Mouse (Mus musculus): ENCODE results near the gene Methig1.
"Not testable (repeated sequence)": the region's sequence is repeated elsewhere in the genome, so short reads cannot be mapped to it uniquely, and the experiment has no call there.

Methig1 gene

DNA sequence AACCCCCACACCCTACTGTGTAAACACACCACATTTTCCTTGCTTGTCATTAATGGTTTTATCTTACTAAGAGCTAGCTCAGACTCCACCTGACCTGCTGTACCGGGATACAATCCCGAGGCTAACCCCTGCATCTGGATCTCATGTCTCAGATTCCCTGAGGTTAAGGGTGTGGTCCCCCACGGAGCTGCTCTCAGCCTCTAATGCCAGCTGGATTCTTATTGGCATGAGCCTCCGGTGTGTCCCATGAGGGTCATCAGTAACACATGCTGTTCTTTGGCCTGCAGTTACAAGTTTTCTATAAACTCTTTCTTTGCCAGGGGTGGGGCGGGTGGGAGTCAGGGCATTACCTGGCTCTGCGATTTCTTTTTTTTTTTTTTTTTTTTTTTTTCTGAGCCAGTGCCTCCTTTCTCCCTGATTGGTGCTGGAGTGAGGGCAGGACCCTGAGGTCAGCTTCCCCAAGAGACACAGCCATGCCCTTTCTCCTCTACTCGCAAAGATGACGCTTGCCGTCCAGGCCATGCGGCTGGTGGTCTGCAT, at the start of gene Methig1, which contains the start of gene Mettl7a2:
Gene Methig1, plus strand, starts transcription at position 439 of the 540 bp plus-strand sequence.
Gene Mettl7a2, plus strand, starts transcription at position 490 of the 540 bp plus-strand sequence.
- in situ Hi-C loops (cut with MboI), result no loop called here

DNA sequence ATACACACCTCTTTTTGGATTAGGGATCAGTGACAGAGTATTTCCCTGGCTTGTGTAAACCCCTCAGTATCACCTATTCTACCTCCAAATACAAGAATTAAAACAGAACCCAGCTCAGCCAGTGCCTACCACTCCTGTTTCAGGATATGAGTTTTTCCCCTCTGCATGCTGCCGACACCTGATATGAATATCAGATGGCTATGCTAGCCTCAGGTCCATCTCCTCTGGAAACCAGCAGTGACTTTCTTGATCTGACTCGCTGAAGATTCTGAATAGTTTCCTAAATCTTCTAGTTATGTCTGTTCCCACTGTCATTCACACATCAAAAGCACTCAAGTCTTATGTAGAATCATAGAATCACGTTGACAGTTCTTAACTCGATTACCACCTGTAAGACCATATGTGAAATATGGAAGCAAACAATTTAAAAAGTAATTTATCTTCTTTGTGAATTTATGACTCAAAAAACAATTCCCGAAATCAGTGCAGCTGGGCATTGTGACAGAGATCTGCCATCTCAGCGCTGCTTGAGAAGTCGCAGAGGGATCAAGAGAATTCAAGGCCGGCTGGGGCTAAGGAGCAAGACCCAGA, 49.4 kb upstream of the Methig1 start:
- in situ Hi-C loops (cut with MboI), result no loop called here

DNA sequence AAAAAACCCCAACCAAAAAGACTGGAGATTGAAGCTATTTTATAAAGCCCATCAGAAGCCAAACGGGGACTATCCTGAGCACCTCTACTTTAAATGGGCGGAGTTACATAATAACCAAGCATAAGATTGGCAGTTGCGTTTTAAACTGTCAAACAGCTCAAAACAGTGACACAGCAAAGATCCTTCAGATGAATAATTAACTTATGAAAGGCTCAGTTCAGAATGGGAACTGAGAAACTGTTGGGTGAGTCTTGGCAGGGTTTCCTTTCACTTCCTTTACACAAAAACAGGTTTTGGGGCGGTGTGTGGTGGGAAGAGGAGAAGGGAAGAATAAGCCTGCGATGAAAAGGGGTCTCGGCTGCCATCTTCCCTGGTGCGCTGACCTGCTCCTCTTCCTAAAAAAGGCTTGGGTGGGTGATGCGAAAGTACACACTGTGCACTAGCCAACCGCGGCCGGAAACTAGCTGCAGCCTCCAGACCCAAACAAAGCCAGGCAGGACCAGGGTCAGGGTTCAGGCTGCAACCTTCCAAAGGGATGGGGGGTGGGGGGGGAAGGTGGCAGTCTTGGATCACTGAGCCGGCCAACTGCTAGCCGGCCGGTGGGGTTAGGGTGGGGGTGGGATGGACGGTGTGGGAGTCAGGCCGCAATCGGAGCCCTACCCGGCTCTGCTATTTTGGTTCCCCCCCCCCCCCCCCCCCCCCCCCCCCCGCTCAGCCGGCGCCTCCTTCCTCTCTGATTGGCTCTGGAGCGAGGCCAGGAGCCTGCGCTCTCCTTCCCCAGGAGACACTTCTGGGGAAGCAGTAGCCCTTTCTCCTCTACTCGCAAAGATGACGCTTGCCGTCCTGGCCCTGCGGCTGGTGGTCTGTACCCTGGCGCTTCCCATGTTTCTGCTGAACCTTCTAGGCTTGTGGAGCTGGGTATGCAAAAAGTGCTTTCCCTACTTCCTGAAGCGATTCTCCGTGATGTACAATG, 48.6 kb upstream of the Methig1 start, which contains the start of gene Mettl7a1:
Gene Mettl7a1, plus strand, starts transcription at position 122 of the 973 bp plus-strand sequence.
- in situ Hi-C loops (cut with MboI), result no loop called here

DNA sequence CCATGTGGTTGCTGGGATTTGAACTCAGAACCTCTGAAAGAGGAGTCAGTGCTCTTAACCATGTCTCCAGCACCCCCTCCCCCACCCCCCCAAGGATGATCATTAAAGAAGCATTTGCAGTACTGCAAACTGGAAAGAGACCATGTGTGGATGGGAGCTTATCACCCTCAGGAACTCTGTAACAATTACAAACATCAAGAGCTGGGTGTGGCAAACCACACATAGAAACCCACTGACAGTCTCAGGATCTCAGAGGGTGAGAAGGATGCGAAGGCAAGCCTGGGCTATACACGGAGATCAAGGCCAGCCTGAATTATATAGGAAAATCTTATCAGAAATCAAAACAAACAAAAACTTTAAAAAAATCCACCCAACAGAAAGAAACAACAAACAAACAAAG, 46.7 kb upstream of the Methig1 start:
- in situ Hi-C loops (cut with MboI), result no loop called here

DNA sequence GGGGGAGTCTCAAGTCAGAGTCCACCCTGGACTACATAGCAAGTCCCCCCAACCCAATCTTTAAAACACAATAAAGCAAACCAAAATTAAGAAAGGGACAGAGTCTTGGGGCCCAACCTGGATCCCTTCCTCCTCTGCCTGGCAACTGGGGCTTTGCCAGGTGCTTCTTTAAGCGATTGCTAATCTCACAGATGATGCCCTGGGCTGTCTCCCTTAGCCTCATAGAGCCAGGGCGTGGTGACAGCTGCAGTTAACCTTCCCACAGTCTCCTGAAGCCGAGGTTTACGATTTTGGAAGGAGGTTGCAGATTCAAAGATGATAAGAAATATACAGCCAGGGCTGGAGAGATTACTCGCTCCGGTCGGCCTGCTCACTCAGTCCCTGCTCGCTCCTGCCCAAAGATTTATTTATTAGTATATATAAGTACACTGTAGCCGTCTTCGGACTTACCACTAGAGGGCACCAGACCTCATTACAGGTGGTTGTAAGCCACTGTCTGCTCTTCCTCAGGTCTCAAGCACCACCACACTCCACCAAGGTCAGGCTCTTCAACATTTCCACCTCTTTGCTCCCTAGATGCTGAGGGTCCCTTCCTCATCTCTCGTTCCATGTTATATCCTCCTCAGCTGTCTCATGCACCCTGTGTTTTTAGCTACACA, 45.4 kb upstream of the Methig1 start:
- in situ Hi-C loops (cut with MboI), result not testable (repeated sequence)

DNA sequence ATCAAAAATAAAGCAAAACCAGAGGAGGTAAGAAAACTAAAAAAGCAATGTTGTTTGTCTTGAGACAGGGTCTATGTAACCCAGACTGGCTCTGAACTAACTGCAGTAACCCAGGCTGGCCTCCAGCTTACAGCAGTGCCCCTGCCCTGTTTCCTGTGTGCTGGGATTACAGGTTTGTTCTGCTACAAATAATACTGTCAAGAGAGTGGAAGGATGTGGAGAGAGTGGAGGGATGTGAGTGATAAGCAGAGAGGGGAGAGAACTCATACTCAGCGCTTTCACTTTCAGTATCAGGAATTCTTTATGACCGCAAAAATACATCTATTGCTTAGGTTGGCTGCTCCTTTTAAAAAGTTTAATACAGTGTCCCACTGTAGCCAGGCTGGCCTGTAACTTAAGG, 40.6 kb upstream of the Methig1 start:
- in situ Hi-C loops (cut with MboI), result no loop called here

DNA sequence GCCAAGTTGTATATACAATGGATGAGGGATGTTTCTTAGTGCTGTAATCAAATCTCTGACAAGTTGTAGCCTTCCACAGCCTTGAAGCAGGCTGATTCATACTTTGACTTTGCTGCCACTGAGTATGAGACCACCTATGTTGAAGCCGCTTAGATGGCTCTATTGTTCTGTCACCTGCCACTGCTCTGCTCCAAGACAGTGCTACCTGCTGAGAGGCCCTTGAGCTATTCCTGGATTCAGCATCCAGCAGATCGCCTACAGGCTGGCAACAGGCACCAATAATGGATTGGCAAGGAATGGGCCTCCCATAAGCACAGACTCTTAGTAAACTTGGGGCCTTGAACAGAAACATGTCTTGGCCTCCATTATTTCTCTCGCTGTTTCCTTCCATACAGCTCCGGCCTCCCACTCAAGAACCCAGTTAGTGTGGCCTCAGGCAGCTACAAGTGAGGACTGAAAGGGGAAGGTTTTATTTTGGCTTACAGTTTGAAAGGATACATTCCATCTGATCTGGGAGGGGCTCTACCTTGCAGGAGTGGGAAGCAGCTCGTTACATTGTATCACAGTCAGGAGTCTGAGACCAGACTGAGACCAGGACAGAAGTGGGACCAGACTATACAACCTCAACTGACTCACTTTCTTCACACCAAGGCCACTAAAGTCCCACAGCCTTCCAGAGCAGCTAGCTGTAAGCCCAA, 38.4 kb upstream of the Methig1 start:
- in situ Hi-C loops (cut with MboI), result no loop called here

DNA sequence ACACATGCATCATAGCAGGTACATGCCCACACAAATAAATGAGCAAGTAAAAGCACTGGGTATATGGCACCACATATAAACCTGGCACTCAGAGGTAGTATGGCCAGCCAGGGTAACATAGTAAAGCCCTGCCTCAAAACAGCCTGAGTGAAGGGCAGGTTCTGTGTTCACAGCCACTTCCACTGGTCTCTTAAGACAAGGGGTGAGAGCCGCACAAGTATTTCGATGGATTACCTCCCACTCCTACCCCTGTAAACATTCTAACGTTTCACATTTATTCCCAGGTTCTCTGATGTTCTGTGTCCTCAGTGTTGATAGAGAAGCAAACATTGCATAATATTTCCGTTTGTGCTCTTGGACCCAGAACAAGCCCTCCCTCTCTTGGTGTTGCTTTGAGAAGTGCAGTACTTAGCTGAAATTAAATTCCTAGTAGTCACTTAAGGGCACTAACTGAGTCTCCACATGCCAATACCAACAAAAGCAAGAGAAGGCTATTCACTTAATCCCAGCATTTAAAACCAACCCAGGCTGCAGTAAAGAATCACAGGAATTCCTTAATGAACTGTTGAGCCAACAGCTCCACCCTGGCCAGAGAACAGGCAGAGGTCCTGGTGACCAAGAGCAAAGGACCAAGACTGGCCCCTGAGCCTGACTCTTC, 34.8 kb upstream of the Methig1 start:
- in situ Hi-C loops (cut with MboI), result not testable (repeated sequence)

DNA sequence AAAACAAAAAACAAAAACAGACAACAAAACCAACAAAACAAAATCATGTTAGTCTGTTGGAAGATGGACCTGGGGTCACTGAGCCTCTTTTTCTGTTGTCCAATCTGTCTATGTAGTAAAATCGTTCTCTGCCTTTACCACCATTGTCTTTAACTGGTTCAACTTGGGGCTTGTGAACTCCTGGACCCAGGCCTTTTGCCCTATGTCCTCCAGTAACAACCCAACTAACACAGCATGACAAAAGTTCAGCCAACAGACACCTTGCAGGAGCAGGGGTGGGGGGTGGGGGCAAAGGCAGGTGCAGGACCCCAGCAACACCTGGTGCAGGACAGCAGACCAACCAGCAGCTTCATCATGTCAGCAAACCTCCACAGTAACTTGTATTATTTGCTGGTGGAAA, 33.1 kb upstream of the Methig1 start:
- in situ Hi-C loops (cut with MboI), result no loop called here

DNA sequence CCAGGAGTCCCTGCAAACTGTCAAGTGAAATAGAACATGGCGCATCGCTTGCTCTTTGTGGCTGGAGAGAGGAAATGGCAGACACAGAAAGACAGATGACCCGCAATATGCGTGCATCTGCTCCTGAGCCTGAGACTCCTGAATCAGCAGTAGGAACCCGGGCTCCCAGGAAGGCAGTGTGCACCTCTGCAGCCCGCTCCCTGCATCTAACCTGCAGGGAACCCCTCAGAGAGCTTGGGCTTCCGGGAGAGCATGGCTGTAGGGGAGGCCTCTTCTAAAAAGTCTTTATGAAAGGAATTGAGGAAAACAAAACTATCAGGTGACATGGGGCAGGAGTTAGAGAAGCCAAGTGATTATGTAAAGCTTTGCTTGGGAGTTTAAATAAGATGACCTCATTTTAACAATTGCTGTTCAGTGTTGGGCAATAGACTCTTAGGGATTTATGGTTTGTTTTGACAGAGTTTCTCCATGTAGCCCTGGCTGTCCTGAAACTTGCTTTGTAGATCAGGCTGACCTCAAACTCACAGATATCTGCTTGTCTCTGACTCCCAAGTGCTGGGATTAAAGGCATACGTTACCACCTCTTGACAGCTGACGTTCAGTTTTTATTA, 32.5 kb upstream of the Methig1 start:
- in situ Hi-C loops (cut with MboI), result no loop called here

DNA sequence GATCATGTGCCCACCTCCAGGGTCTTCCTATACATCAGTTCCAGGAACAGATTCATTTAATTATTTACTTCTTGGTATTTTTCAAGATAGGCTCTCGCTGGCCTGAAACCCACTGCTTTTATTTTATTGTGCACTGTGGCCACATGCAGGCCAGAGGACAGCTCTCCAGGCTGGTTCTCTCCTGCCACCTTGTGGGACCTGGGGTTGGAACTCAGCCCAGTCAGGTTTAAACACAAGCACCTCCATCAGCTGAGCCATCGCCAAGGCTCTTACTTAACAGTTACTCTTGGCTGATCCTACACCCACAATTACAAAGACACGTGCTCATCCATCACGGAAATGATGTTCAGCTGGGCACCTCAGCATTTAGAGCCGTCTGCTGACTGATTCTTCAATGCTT, 31.8 kb upstream of the Methig1 start:
- in situ Hi-C loops (cut with MboI), result no loop called here

DNA sequence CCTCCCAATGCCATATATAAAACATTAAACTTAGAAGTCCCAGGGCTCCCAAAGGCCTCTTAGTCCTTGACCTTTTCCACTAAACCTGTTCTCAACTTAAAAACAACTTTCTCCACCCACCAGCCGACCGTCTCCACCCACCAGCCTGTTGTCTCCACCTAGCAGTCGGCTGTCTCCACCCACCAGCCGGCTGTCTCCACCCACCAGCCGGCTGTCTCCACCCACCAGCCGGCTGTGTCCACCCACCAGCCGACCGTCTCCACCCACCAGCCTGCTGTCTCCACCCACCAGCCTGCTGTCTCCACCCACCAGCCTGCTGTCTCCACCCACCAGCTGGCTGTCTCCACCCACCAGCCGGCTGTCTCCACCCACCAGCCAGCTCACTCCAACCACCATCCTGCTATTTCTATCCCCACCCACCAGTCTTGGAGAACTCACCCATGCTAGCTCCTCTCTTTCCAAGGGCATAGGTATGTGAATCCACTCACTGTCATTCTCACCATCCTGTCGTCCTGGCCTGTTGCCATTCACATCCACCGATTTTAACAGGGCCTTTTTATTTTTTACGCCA, 28.8 kb upstream of the Methig1 start:
- in situ Hi-C loops (cut with MboI), result no loop called here

DNA sequence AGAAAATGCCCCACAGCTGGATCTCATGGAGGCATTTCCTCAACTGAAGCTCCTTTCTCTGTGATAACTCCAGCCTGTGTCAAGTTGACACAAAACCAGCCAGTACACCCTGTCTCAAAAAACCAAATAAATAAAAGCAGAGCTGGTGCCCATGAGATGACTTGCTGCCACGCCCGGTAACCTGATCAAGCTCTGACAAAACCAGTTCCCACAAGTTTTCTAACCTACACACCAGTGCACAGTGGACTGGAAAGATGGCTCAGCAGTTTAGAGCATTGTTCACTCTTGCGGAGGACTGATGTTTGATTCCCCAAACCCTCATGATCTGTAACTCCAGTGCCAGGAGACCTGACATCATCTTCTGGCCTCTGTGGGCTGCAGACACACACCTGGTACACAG, 27.7 kb upstream of the Methig1 start:
- in situ Hi-C loops (cut with MboI), result no loop called here

DNA sequence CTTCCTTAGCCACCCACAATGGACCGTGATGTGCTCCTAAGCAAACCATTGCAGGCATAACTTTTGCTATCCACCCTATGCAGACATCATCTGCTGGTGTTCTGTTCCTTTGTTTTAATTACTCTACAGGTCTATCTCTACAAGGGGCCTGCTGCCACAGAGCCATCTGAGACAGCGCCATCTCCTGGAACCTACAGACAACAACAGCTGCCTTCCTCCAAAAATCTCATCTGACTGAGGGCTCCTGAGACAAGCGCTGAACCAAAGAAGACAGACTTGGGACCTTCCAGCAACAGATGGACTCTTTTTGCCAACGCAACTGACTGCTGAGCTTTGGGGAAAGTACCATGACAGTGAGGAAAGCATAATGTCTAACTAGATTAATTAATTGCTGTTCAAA, 24.9 kb upstream of the Methig1 start:
- in situ Hi-C loops (cut with MboI), result not testable (repeated sequence)

DNA sequence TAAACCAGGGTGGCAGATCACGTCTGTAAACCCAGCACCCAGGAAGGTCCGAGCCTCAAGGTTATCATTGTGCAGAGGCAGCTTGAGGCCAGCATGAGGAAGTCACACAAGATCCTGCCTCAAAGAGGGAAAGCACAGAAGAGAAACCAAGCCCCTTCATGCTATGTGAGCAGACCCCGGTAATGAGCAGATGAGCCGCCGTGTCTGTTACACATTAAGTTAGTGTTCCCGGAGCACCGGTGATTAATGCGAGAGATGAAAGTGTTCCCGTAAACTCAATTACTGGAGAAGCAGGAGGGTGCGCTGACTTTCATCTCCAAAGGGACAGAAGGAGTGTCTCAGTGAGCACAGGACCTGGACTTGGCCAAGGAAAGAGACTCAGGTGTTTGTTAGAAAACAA, 23.6 kb upstream of the Methig1 start:
- in situ Hi-C loops (cut with MboI), result not testable (repeated sequence)

DNA sequence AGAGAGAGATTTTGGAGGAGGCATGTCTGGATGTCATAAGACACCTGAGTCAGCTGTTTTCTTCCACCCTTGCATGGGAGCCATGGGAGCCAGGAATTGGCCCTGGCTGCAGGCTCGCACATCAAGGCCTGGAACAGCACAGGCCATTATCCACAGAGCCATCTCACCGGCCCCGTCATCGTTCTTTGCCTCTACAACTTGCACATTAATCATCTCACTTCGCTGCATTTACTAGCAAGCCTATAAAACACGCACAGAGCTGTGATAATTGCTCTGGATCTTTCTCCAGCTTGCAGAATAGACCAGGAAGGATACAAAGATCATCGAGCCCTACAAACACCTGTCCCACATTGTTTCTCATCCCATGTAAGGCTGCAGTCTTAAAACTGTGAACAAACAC, 22.2 kb upstream of the Methig1 start:
- in situ Hi-C loops (cut with MboI), result no loop called here

DNA sequence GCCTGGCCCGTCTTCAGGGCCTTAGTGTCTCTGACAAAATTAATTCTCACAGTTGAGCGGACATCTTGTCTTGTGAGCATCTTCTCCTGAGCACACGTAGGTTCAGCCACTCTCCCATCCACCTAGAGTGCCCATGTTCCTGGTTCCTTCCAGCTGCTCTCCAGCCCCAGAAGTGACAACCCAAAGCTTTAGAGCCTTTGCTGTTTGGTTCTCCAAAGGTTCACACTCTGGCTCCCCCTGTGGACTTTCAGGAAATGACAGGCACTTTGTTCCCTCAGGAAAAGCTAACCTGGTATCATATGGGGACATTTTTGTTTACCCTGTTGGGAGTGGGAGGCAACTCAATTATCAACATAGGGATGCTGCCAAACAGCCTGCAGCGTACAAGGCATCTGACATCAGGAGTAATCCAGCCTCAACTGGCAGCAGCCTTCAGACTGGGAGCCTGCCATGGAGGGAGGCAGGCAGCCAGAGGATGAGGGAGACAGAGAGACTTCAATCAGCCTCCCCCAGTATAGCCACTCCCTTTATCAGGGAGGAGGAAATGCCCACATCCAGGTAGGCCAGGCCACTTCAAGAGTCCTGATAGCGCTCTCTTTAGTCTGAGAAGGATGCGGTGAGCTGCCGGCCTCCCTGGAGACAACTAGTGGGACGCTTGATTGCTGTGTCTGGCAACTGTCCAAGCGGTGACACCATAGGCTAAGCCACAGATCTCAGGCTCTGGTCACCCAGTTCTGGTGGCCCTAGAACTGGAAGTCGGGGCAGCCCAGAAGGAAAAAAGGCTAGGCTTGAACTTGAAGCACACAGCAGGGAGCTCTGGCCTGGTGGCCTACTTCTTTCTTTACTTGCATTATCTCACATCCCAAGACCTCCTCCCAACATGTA, 20.6 kb upstream of the Methig1 start:
- in situ Hi-C loops (cut with MboI), result not testable (repeated sequence)

DNA sequence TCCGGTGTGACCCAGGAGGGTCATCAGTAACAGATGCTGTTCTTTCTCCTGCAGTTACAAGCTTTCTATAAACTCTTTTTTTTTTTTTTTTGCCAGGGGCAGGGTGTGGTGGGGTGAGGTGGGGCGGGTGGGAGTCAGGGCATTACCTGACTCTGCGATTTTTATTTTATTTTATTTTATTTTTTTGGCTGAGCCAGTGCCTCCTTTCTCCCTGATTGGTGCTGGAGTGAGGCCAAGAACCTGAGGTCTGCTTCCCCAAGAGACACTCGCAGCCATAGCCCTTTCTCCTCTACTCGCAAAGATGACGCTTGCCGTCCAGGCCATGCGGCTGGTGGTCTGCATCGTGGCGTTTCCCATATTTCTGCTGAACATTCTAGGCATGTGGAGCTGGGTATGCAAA, 18.3 kb upstream of the Methig1 start, which contains the start of gene Mettl7a3:
Gene Mettl7a3, plus strand, starts transcription at position 301 of the 400 bp plus-strand sequence.
- in situ Hi-C loops (cut with MboI), result no loop called here

DNA sequence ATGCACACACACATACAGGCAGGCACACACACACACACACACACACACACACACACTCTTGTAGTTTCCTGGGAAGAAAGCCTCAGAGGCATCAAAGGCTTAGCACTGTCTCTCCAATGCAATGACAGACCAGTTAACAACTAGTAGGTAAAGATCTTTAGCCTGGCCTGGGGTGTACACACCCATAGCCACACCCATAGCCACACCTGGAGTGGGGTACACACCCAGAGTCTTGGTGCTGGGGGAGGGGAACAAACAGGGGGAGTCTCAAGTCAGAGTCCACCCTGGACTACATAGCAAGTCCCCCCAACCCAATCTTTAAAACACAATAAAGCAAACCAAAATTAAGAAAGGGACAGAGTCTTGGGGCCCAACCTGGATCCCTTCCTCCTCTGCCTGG, 15.6 kb upstream of the Methig1 start:
- in situ Hi-C loops (cut with MboI), result not testable (repeated sequence)

Data from mature B cell (primary cell).